Mouse (Mus musculus): ENCODE results near the gene Pdpr.

DNA sequence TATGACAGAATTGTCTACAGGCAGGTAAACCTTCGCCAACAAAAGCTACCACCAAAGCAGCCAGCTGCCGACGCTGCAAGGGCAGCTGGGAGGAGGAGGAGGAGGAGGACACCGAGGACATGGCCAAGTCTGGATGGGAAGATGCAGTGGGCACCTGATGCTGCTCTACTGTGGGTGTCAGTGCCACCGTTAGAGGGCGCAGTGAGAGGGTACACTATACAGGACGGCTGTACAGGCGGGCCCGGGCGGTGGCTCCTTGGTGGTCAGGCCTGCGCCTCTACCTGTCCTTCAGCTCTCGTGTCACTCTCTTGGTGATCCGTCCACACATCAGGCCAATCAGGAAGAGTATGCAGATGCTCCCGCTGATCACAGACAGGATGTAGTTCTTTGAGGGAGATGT is 63.2 kb downstream of the Pdpr start:
- TF ChIP-seq POLR2A (IDR thresholded peaks at IDR 0.05; ENCODE audit: extremely low read depth, insufficient read depth, low read length) (no peak), CTCF (IDR thresholded peaks at IDR 0.05; ENCODE audit: low read depth, low read length) (peak; percentile 74)

All from liver, adult 2 months (tissue).